Mouse (Mus musculus): ENCODE measurements at regions not wholly inside any gene's neighbourhood (a gene's known extent, or its start where the extent isn't known, plus 50 kb on each side); places are given as distances from the start of the nearest gene placed in this dataset.
A peak's percentile ranks its signal among the peaks of the same experiment; 100 is the strongest.
"Not testable (repeated sequence)": the region's sequence is repeated elsewhere in the genome, so short reads cannot be mapped to it uniquely, and the experiment has no call there.

DNA sequence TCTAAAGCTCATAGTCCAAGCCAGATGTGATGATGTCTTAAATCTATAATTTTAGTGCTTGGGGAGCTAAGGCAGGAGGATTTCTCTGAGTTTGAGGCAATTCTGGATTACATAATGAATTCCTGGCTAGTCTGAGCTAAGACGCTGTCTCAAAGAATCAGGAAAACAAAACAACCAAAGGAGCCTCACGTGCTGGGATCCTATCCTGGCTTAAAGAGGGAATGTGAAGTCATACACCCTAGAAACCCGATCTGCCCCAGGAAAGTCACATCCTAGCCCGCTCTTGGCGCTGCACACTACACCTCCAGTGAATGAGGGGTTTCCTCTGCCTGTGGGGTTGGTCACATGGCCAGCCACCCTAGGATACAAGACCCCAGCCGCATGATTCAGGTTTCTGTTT lies 211.2 kb downstream of the Glrx3 start:
- DNase-seq (ENCODE audit: low spot score) = no peak

DNA sequence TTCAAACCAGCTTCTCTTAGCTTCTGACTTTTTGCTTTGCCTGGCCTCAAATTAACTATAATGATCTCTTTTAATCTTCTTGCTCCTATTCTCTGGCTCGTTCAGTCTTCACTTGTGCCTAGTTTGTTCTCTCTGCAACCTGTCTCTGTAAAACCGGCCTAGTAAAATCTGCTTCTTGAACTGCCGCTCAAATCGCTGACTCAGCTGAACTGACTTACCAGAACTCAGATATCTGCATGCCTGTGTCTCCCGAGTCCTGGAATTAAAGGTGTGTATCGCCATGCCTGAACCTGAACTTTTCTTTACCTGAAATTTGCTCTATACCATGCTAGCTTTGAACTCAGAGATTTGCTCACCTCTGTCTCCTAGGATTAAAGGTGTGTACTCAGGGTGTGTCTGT lies 212.2 kb downstream of the Glrx3 start:
- no peak for DNase-seq (ENCODE audit: low spot score)

GRCm38 (mm10) chr7:137653837-137654236 lies 216.4 kb downstream of the Glrx3 start:
- DNase-seq (ENCODE audit: low spot score) = no peak

- DNase-seq (ENCODE audit: low spot score) = no peak
Observed at GRCm38 (mm10) chr7:137667165-137667564, 229.8 kb downstream of the Glrx3 start.

DNA sequence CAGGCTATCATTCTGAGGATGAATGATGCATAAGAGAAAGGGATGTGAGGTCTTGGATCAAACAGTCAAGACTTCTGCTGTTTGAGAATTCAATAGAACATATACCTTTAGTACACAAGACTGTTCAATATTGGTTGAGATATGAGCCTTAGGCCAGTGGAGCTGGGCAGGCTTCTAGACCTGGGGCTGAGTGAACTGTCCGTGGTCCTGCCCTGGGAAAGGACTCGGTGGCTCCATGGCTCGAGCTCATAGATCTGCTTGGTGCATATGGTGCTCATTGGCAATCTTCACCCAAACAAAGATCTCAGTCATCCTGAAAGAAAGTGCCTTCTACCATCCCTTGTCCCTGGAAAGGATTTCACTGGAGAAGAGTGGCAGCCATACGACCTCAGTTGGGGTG lies 233.7 kb downstream of the Glrx3 start:
- DNase-seq (ENCODE audit: low spot score) = no peak

DNA sequence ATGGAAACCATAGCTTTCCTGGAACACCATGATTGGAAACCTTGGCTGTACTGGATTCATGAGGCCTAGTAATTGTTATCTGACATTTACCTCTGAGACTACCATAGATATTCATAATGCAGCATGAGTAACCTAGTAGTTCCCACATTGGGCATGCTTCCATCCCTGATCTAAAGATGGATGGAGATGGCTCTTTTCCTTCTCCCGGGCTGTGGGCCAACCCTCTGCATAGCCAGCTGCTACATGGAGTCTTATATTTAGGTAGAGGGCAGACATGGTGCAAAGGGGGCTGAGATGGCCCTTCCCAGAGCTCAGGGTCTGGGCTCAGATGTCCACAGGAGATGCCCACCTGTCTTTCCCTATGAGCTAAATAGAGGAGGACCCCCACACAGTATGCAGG lies 237.2 kb downstream of the Glrx3 start:
- no peak for DNase-seq (ENCODE audit: low spot score)

- DNase-seq (ENCODE audit: low spot score) = no peak
Observed at GRCm38 (mm10) chr7:137675381-137675780, 238.0 kb downstream of the Glrx3 start.

DNA sequence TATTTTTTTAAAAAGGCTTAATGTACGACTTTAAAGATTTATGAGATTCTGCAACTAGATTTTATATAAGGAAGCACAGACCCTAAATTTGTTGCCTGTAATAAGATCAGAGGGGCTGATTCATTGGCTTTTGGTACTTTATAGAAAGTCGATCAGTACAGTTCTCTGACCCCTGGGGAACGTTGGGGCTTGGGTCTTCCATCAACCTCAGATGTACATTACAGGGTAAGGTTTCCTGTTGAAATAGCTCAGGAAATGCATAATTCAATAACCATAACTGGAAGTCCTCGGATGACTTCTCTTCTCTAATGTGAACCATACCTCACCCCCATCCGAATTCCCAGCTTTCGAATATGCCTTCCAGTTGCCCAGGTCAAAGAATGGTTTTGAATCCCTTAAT lies 247.4 kb downstream of the Glrx3 start:
- no peak for DNase-seq (ENCODE audit: low spot score)

DNA sequence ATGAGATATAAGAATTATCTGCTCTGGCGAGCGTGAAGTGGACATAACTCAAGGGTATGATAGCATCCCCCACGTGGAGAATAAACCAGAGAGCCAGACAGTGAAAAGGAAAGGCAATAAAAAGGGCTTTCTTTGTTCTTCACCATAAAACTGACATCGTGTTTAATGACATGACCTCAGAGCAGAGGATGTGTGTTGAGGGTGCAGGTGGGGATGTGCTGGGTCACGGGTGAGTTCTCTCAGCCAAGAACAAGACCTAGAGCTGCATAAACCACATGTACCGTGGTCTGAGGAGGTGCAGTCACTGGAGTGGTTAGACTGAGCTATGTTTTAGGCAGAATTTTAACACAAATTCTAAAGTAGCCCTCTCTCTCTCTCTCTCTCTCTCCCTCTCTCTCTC lies 247.9 kb downstream of the Glrx3 start:
- no peak for DNase-seq (ENCODE audit: low spot score)

DNA sequence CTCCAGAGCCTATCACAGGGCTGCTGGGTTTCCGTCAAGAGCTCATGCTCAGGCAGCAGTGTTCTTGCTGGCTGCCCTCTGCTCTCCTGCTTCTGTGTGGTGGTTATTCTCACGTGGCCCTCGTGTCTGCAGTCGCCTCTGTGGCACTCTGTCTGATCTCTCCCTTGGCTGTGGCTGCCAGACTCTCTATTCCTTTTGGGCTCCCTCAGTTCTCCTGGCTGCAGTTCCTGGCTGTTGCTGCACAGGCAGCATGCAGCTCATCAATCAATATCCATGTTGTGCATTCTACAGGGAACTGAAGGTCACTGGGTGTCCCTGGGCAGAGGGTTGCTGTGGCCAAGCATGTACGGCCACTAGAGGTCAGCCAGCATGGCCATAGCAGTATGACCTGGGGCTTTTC lies 259.4 kb downstream of the Glrx3 start:
- no peak for DNase-seq (ENCODE audit: low spot score)

GRCm38 (mm10) chr7:137698501-137698900 lies 261.1 kb downstream of the Glrx3 start:
- DNase-seq (ENCODE audit: low spot score) = not testable (repeated sequence)

DNA sequence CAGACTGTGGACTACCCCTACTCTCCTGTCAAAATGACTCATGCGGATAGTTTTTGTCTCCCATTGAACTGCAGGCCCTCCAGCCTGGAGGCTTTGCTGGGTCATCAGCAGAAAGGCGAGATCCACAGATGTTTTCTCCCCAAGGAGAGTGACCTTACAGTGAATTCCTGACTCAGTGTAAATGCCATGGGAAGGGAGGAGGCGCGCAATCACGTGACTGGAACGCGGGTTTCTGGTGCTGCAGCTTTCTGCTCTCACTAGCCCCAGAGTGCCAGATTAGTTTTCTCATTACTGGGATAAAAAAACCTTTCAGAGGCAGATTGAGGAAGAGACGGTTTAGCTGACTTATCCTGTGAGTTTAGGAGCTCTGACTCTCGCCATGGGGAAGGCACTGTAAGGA lies 275.4 kb downstream of the Glrx3 start:
- no peak for DNase-seq (ENCODE audit: low spot score)

- DNase-seq (ENCODE audit: low spot score) = no peak
Observed at GRCm38 (mm10) chr7:137713856-137714255, 276.4 kb downstream of the Glrx3 start.

- peak; percentile 33 for DNase-seq (ENCODE audit: low spot score)
Observed at GRCm38 (mm10) chr7:137714318-137714962, 277.0 kb downstream of the Glrx3 start.

GRCm38 (mm10) chr7:137715126-137715900 lies 277.9 kb downstream of the Glrx3 start:
- no peak for DNase-seq (ENCODE audit: low spot score)

DNA sequence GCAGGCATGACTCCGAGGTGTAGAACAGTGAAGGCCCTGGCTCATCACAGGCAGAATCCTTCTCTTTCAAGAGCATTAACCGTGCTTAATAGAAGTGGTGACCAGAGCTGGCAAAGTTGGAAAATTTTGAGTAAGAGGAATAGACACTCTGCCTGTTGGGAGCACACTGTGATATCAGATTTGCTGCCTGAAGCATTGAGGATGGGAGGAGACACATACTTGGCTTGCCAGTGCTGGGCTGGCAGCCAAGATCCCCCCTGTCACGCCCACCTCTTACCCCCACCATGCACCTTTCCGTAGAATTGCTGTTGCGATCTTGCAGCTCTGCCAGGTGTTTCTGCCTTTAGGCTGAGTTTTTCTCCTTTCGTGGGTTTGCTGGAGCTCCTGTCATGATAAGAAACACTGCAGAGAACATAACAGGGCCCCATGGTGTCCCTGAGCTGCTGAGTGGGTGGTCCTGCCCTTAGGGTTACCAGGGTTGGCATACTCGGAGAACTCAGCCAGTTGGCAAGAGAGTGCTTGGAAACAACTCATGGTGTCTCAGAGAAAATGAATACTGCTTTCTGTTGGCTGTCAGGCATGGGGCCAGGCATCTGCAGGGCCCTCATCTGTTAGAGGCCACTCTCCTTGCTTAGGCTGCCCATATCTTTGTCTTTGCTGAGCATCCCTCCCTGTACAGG lies 286.1 kb downstream of the Glrx3 start:
- no peak for DNase-seq (ENCODE audit: low spot score)

DNA sequence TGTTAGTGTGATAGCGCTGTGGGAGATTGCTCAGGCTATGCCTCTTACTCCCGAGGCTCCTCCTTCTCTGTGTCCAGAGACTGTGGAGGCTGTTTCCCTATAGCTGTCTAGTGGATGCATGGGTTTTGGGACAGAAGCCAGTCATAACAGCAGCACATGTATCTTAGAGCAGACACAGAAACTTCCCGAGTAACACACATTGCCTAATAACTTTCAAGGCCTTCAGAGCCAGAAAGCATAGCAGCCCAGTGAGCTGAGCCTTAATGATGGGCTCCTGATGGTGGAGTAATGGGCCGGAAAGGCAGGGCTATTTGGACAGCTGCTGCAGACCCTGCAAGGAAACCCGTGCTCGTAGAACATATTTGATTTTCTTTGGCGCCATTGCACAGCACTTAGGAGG lies 288.6 kb downstream of the Glrx3 start:
- no peak for DNase-seq (ENCODE audit: low spot score)

DNA sequence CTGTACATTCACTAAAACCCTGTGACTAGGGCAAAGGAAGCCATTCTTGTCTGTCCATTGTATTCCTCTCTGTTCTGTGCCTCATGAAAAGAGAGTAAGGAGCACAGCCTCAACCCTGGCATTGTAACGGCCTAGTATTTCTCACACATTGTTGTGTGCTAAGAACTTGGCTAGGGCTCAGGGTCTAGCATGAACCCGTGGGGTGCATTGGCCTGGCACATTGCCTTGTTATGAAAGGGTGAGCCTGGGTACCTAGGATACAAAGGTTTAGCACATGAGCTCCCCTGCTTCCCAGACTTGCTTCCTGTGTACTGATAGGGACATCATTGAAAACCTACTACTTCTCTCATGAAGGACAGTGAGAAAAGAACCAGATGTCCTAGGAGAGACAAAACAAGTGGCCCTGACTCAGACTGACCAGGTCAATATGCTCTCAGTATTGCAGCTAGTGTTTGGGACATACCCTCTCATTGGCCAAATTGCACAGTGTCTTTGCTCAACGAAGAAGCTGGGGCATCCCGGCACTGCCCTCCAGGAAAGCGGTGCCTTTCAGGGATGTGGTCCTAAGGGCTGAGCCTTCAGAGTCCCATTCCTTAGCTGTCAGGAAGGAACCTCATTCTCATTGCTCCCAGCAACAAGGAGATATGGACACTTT lies 298.6 kb downstream of the Glrx3 start:
- no peak for DNase-seq (ENCODE audit: low spot score)

DNA sequence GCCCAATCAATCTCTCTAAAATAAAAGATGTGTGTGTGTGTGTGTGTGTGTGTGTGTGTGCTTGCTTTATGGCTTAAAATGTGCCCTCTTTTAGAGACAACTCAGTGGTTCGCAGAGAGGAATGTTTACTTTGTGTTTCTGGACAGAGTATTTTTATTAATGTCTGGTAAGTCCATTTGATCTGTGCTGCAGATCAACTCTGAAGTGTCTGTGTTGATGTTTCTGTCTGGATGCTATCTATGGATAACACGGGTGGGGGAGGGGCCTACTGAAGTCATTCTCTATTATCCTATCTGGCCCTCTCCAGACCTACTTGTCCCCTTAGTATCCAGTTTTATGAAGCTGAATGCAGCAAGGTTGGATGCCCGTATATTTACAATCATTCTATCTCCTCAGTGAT lies 304.3 kb downstream of the Glrx3 start:
- no peak for DNase-seq (ENCODE audit: low spot score)

DNA sequence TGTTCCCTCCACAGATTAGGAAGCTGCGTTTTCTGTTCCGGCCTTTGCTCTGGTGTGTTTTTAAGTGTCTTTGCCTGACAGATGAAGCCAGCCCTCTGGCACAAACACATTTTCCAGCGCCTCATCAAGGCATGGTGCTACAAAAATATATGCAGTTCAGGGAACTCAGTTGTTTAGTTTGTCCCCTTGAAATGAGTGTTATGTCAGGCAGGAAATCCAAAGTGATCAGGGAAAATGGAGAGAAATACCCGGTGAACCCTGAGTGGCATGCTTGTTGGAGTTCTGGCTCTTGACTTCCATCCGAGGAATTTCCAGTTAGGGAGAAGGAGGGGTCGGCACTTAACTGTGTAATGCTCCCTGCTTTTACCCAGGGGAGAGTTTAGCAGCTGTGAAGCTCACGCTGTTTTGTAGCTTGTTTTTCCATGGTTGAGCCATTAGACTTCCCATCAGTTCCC lies 304.9 kb downstream of the Glrx3 start:
- DNase-seq (ENCODE audit: low spot score) = no peak

GRCm38 (mm10) chr7:137745575-137745974 lies 308.2 kb downstream of the Glrx3 start:
- DNase-seq (ENCODE audit: low spot score) = no peak

DNA sequence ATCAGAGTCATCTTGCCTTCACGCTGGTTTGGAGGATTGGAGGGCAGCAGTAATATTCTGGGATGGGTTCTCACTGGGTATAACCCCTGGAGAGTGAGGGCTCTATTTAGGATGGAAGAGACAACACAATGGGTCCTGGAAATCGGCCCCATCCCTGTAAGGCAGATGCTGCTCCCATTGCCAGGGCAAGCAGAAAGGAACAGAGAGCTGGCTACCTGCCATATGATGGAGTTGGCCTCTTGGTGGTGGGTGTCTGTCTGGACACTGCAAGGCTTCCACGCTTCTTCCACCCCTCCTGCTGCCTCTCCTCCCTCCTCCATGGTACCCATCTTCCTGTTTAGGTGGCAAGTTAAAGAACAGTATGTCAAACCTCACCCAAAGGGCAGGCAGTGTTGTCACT lies 308.6 kb downstream of the Glrx3 start:
- no peak for DNase-seq (ENCODE audit: low spot score)

All from gastrocnemius, adult 18-20 months (tissue).